Mouse (Mus musculus) small intestine, adult 2 months (tissue): ENCODE measurements around the gene Sbf1.

Source experiments
- CTCF ChIP-seq: fragments of 200-500 bp; IDR thresholded peaks from 2 replicates; pipeline ENCODE4 v1.5.1; 2012; ENCODE audit warnings: low read depth, mild to moderate bottlenecking, control low read depth, inconsistent platforms, low read length, moderate library complexity, mixed read lengths; ENCODE audit not compliant: insufficient replicate concordance, insufficient read length; ENCODE audit errors: extremely low read depth
- POLR2A ChIP-seq: fragments of 200-500 bp; IDR thresholded peaks from 2 replicates; pipeline ENCODE4 v1.6.1; 2012; ENCODE audit warnings: low read depth, mild to moderate bottlenecking, control low read depth, inconsistent platforms, low read length, moderate library complexity

- TF ChIP-seq CTCF (no peak), POLR2A (no peak)
Observed at GRCm38 (mm10) chr15:89339696-89340095, 24.6 kb upstream of the Sbf1 start.
